Mouse (Mus musculus) E14TG2a.4 (cell line): ENCODE results near the gene Gps1.

Experiments
- H3K27me3 ChIP-seq: 2 replicates; pipeline ENCODE4 v1.6.1; 2014; ENCODE audit warnings: low read length, control low read depth; ENCODE audit not compliant: insufficient read depth
- H3K36me3 ChIP-seq: 2 replicates; pipeline ENCODE4 v1.6.1; 2014; ENCODE audit warnings: low read length, control low read depth; ENCODE audit not compliant: insufficient read depth
- H3K4me1 ChIP-seq: replicated peaks from 2 replicates; pipeline ENCODE4 v1.6.1; 2014; ENCODE audit warnings: low read depth, low read length, control low read depth
- H3K4me3 ChIP-seq: replicated peaks from 2 replicates; pipeline ENCODE4 v1.5.1; 2014; ENCODE audit warnings: mild to moderate bottlenecking, low read length
- H3K9me3 ChIP-seq: 2 replicates; pipeline ENCODE4 v1.6.1; 2014; ENCODE audit warnings: low read length, control low read depth
- CTCF ChIP-seq: conservative IDR thresholded peaks from 2 replicates; pipeline ENCODE4 v1.5.1; 2014; ENCODE audit warnings: low read length
- NANOG ChIP-seq: IDR thresholded peaks from 2 replicates; pipeline ENCODE4 v1.6.1; 2014; ENCODE audit warnings: borderline replicate concordance, low read length, mixed read lengths
- POU5F1 ChIP-seq: IDR thresholded peaks from 2 replicates; pipeline ENCODE4 v1.6.1; 2014; ENCODE audit warnings: low read length, borderline replicate concordance

The Gps1 gene

GRCm38 (mm10) chr11:120784064-120784791 is at the start of gene Gps1, which contains the start of gene Rfng:
Gps1 (plus strand) TSS chr11:120784272.
Rfng (minus strand) TSS chr11:120784207.
- H3K36me3 ChIP-seq = peaks cover 68% of the 10 kb centered on the region
- H3K4me3 ChIP-seq = peak within 1 kb of the TSS; percentile 95
- peaks cover 71% of the 10 kb centered on the region for H3K4me1 ChIP-seq
- TF ChIP-seq POU5F1 = no peak
- TF ChIP-seq NANOG = no peak
- TF ChIP-seq CTCF = no peak
- H3K27me3 ChIP-seq = no peaks in the 10 kb centered on the region
- H3K9me3 ChIP-seq = no peaks in the 10 kb centered on the region

- Histone ChIP-seq H3K4me1 (peaks cover 29% of the 10 kb centered on the region), H3K27me3 (peaks cover 14% of the 10 kb centered on the region; the same call in 1 of the 2 replicates), H3K36me3 (no peaks in the 10 kb centered on the region), H3K9me3 (no peaks in the 10 kb centered on the region), H3K4me3 (no peak overlapping the region)
- TF ChIP-seq POU5F1 (no peak), CTCF (no peak), NANOG (no peak)
Measured at GRCm38 (mm10) chr11:120736424-120736823, 47.6 kb upstream of the Gps1 start.

GRCm38 (mm10) chr11:120740981-120741380 is 43.1 kb upstream of the Gps1 start:
- H3K4me1 ChIP-seq = peaks cover 11% of the 10 kb centered on the region
- H3K4me3 ChIP-seq = no peak overlapping the region
- no peaks in the 10 kb centered on the region for H3K9me3 ChIP-seq
- no peaks in the 10 kb centered on the region for H3K36me3 ChIP-seq
- TF ChIP-seq CTCF (no peak), NANOG (no peak), POU5F1 (no peak)
- peaks cover 10% of the 10 kb centered on the region; the same call in 1 of the 2 replicates for H3K27me3 ChIP-seq

GRCm38 (mm10) chr11:120744121-120744701 is 39.9 kb upstream of the Gps1 start:
- H3K4me1 ChIP-seq = no peaks in the 10 kb centered on the region; the same call in 1 of the 2 replicates
- no peak overlapping the region for H3K4me3 ChIP-seq
- H3K36me3 ChIP-seq = no peaks in the 10 kb centered on the region
- H3K9me3 ChIP-seq = no peaks in the 10 kb centered on the region
- TF ChIP-seq CTCF (no peak), POU5F1 (no peak), NANOG (no peak)
- peaks cover 13% of the 10 kb centered on the region; the same call in 1 of the 2 replicates for H3K27me3 ChIP-seq

GRCm38 (mm10) chr11:120747974-120748373 is 36.1 kb upstream of the Gps1 start:
- Histone ChIP-seq H3K27me3 (peaks cover 9% of the 10 kb centered on the region), H3K36me3 (no peaks in the 10 kb centered on the region), H3K9me3 (no peaks in the 10 kb centered on the region), H3K4me1 (peaks cover 9% of the 10 kb centered on the region), H3K4me3 (no peak overlapping the region)
- TF ChIP-seq POU5F1 (no peak), CTCF (no peak), NANOG (no peak)

- no peak overlapping the region for H3K4me3 ChIP-seq
- peaks cover 9% of the 10 kb centered on the region for H3K4me1 ChIP-seq
- TF ChIP-seq NANOG = no peak
- TF ChIP-seq CTCF = peak; percentile 65
- peaks cover 7% of the 10 kb centered on the region; the same call in 1 of the 2 replicates for H3K27me3 ChIP-seq
- no peaks in the 10 kb centered on the region for H3K36me3 ChIP-seq
- no peaks in the 10 kb centered on the region for H3K9me3 ChIP-seq
Measured at GRCm38 (mm10) chr11:120749430-120749829, 34.6 kb upstream of the Gps1 start.

- no peak for TF ChIP-seq POU5F1
- TF ChIP-seq NANOG = no peak
- TF ChIP-seq CTCF = no peak
- H3K27me3 ChIP-seq = peaks cover 4% of the 10 kb centered on the region; the same call in 1 of the 2 replicates
- H3K36me3 ChIP-seq = no peaks in the 10 kb centered on the region
- H3K4me3 ChIP-seq = no peak overlapping the region
- H3K4me1 ChIP-seq = peaks cover 9% of the 10 kb centered on the region
- peaks cover 9% of the 10 kb centered on the region for H3K9me3 ChIP-seq
Measured at GRCm38 (mm10) chr11:120751606-120752005, 32.5 kb upstream of the Gps1 start.

- peaks cover 26% of the 10 kb centered on the region for H3K4me1 ChIP-seq
- H3K27me3 ChIP-seq = peaks cover 14% of the 10 kb centered on the region
- no peak overlapping the region for H3K4me3 ChIP-seq
- TF ChIP-seq NANOG (no peak), POU5F1 (no peak), CTCF (no peak)
- no peaks in the 10 kb centered on the region for H3K36me3 ChIP-seq
- H3K9me3 ChIP-seq = peaks cover 51% of the 10 kb centered on the region
Measured at GRCm38 (mm10) chr11:120760236-120760635, 23.8 kb upstream of the Gps1 start.
